Mouse (Mus musculus) heart, postnatal 25 days (tissue): Measurements from ENCODE around the gene Isoc2b. TPM values are rescaled to one million over a fixed set of nuclear protein-coding genes. Genes with fewer than 3 reads are reported as not detected.

ENCODE experiments used
- total RNA-seq, 2 experiments: library from RNA; stranded (reverse); gene quantifications; 2 replicates each; pipeline ENCODE4 v1.2.3; 2021

The Isoc2b gene
- total RNA-seq, 2 experiments from 2014 or later, result 3.5 to 5.3 TPM

Other genes starting within 250 kb of the Isoc2b start
- gene Tmem86b, start 238.8 kb downstream of the Isoc2b start, total RNA-seq, result 1 to 10 TPM; 4.9 to 6.4 TPM
- 10 to 100 TPM; 74.9 to 76.3 TPM for gene Ppp6r1, start 211.2 kb downstream of the Isoc2b start, total RNA-seq
- 10 to 100 TPM; 32.1 to 33.3 TPM for gene Hspbp1, start 185.2 kb downstream of the Isoc2b start, total RNA-seq
- 1 to 10 TPM; 1.1 to 1.3 TPM for gene Brsk1, start 179.7 kb downstream of the Isoc2b start, total RNA-seq
- gene Tmem150b, start 145.0 kb downstream of the Isoc2b start, total RNA-seq, result under 1 TPM; 0.22 to 0.23 TPM
- gene Kmt5c, start 130.1 kb downstream of the Isoc2b start, total RNA-seq, result 10 to 100 TPM; 16.4 to 20.7 TPM
- 1 to 10 TPM; 1.5 to 1.7 TPM for gene Cox6b2, start 117.2 kb downstream of the Isoc2b start, total RNA-seq
- gene Fam71e2, start 99.0 kb downstream of the Isoc2b start, total RNA-seq, result not detected
- gene Il11, start 87.4 kb downstream of the Isoc2b start, total RNA-seq, result under 1 TPM in 1 of 2 experiments, not detected in 1; 0.26 TPM
- gene Tmem190, start 87.3 kb downstream of the Isoc2b start, total RNA-seq, result not detected
- gene Tmem238, start 80.6 kb downstream of the Isoc2b start, total RNA-seq, result 1 to 10 TPM; 3.5 to 4.3 TPM
- 100 to 1,000 TPM; 489 to 533 TPM for gene Rpl28, start 77.4 kb downstream of the Isoc2b start, total RNA-seq
- 10 to 100 TPM; 84.6 to 93.3 TPM for gene Ube2s, start 57.7 kb downstream of the Isoc2b start, total RNA-seq
- under 1 TPM in 1 of 2 experiments, not detected in 1; 0.08 TPM for gene Shisa7, start 25.6 kb downstream of the Isoc2b start, total RNA-seq
- gene Isoc2a, start 6.9 kb upstream of the Isoc2b start, total RNA-seq, result 10 to 100 TPM; 40.5 to 44.4 TPM
- not detected for gene Gm36210, start 36.3 kb upstream of the Isoc2b start, total RNA-seq
- 1 to 10 TPM; 7.9 to 8.1 TPM for gene Zfp628, start 45.0 kb upstream of the Isoc2b start, total RNA-seq
- 1 to 10 TPM; 3.8 to 5.4 TPM for gene Nat14, start 51.8 kb upstream of the Isoc2b start, total RNA-seq
- gene Ssc5d, start 55.5 kb upstream of the Isoc2b start, total RNA-seq, result 1 to 10 TPM; 3.8 to 4.3 TPM
- 10 to 100 TPM; 22.4 to 28.7 TPM for gene Sbk2, start 94.1 kb upstream of the Isoc2b start, total RNA-seq
- gene Sbk3, start 100.9 kb upstream of the Isoc2b start, total RNA-seq, result 10 to 100 TPM; 46.1 to 48.7 TPM
- gene Zfp579, start 125.9 kb upstream of the Isoc2b start, total RNA-seq, result 10 to 100 TPM; 14.9 to 18.0 TPM
- 1 to 10 TPM; 8.7 to 9.0 TPM for gene Zfp524, start 144.2 kb upstream of the Isoc2b start, total RNA-seq
- 10 to 100 TPM; 13.6 to 24.2 TPM for gene Fiz1, start 144.4 kb upstream of the Isoc2b start, total RNA-seq
- not detected for gene Gm44973, start 145.2 kb upstream of the Isoc2b start, total RNA-seq
- gene Zfp865, start 150.1 kb upstream of the Isoc2b start, total RNA-seq, result 10 to 100 TPM; 12.8 to 15.4 TPM
- gene Ccdc106, start 150.3 kb upstream of the Isoc2b start, total RNA-seq, result under 1 TPM; 0.28 to 0.31 TPM
- gene 4632433K11Rik, start 163.9 kb upstream of the Isoc2b start, total RNA-seq, result not detected
- gene Zfp784, start 168.2 kb upstream of the Isoc2b start, total RNA-seq, result 1 to 10 TPM; 5.3 to 6.1 TPM
- gene Zfp580, start 181.3 kb upstream of the Isoc2b start, total RNA-seq, result 1 to 10 TPM; 5.6 to 5.8 TPM
- 10 to 100 TPM; 66.9 to 71.1 TPM for gene U2af2, start 191.9 kb upstream of the Isoc2b start, total RNA-seq
- 100 to 1,000 TPM; 178 to 187 TPM for gene Epn1, start 210.0 kb upstream of the Isoc2b start, total RNA-seq
- not detected for gene Rfpl4, start 246.7 kb upstream of the Isoc2b start, total RNA-seq